Mouse (Mus musculus) forebrain, embryonic 11.5 days (tissue): ENCODE measurements at regions not wholly inside any gene's neighbourhood (a gene's known extent, or its start where the extent isn't known, plus 50 kb on each side); places are given as distances from the start of the nearest gene placed in this dataset.
A peak's percentile ranks its signal among the peaks of the same experiment; 100 is the strongest.

ENCODE experiments used
- ATAC-seq: fragments of 200-750 bp; cut with Nextera tagmentation; replicated peaks from 2 replicates; pipeline ENCODE4 v1.8.0; 2017; ENCODE audit warnings: moderate TSS enrichment; ENCODE audit not compliant: low FRiP score
- DNase-seq: peaks from one replicate; pipeline ENCODE4 v3.0.0-alpha.2; 2017; ENCODE audit warnings: low spot score
- H3K27ac ChIP-seq: fragments of 300-500 bp; sonication (generic); 2 replicates; pipeline ENCODE4 v1.5.1; 2014; ENCODE audit warnings: low read depth, low read length
- H3K27me3 ChIP-seq: fragments of 300-500 bp; sonication (generic); 2 replicates; pipeline ENCODE4 v1.6.1; 2014; ENCODE audit warnings: mild to moderate bottlenecking, low read length, mixed read lengths; ENCODE audit not compliant: control insufficient read depth, insufficient read depth
- H3K36me3 ChIP-seq: fragments of 300-500 bp; sonication (generic); 2 replicates; pipeline ENCODE4 v1.6.1; 2014; ENCODE audit warnings: mild to moderate bottlenecking, low read length, moderate library complexity, mixed read lengths; ENCODE audit not compliant: control insufficient read depth, insufficient read depth
- H3K4me1 ChIP-seq: fragments of 300-500 bp; sonication (generic); replicated peaks from 2 replicates; pipeline ENCODE4 v1.6.1; 2014; ENCODE audit warnings: low read length, mixed read lengths; ENCODE audit not compliant: control insufficient read depth, insufficient read depth
- H3K4me2 ChIP-seq: fragments of 300-500 bp; sonication (generic); 2 replicates; pipeline ENCODE4 v1.6.1; 2014; ENCODE audit warnings: low read depth, mild to moderate bottlenecking, low read length, moderate library complexity, mixed read lengths; ENCODE audit not compliant: severe bottlenecking
- H3K4me3 ChIP-seq: fragments of 300-500 bp; sonication (generic); 2 replicates; pipeline ENCODE4 v1.5.1; 2014; ENCODE audit warnings: low read depth, low read length
- H3K9ac ChIP-seq: fragments of 300-500 bp; sonication (generic); 2 replicates; pipeline ENCODE4 v1.6.1; 2014; ENCODE audit warnings: low read length
- H3K9me3 ChIP-seq: fragments of 300-500 bp; sonication (generic); 2 replicates; pipeline ENCODE4 v1.6.1; 2016; ENCODE audit warnings: low read length, mixed read lengths; ENCODE audit not compliant: control insufficient read depth
- WGBS: fragments of 180-500 bp; shearing (Covaris S2); extraction: QIAGEN DNeasy Blood & Tissue Kit; methylation state at CpG from one replicate; pipeline ENCODE4 v1.1.7; 2014; 5-methylcytosine and 5-hydroxymethylcytosine counted together

DNA sequence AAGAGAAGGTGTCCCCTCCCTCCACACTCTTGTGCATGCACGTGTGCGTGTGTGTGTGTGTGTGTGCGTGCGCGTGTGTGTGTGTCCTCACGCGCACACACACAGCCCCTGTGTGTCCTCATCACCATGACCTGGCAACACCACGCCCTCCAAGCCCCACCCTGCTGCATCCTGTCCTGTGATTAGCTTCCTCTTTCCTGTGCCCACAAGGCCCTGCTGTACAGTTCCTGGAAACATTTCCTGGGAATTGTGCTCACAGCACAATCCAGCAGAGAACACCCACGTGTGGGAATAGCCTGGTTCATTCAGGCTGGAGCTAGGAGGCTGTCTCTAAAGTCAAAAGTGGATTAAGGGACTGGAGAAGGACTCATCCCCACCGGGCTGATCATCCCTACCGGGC is 95.5 kb downstream of the Cstad start:
- H3K27me3 ChIP-seq = no peaks in the 10 kb centered on the region
- H3K36me3 ChIP-seq = no peaks in the 10 kb centered on the region
- no peaks in the 10 kb centered on the region for H3K9me3 ChIP-seq
- WGBS = 69% methylated on average over 11 of the region's 11 CpGs
- H3K27ac ChIP-seq = peak overlapping the region; percentile 33
- H3K4me1 ChIP-seq = peaks cover 32% of the 10 kb centered on the region
- DNase-seq (no peak), ATAC-seq (no peak)
- H3K4me3 ChIP-seq = no peak overlapping the region
- no peak overlapping the region for H3K9ac ChIP-seq
- no peak overlapping the region for H3K4me2 ChIP-seq

DNA sequence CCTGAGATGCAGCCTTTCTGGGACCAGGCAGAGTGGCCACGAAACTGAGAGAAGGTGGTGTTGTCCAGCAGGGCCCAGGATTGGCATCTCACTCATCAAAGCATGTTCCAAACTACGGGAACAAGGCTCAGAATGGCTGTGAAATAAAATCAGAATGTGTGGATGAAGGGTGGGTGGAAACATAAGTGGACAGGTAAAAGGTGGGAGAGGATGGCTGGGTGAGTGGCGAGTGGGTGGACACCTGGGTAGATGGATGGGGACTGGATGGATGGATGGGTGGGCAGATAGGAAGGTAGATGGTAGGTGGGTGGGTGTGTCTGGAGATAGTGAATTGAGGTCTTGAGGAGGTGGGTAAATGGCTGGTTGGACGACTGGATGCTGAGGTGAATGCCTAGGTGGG is 93.6 kb downstream of the Cstad start:
- ATAC-seq (no peak), DNase-seq (no peak)
- Histone ChIP-seq H3K4me2 (no peak overlapping the region), H3K4me1 (peaks cover 23% of the 10 kb centered on the region), H3K27ac (peak overlapping the region; percentile 37; the same call in 1 of the 2 replicates), H3K4me3 (no peak overlapping the region), H3K36me3 (no peaks in the 10 kb centered on the region), H3K9me3 (no peaks in the 10 kb centered on the region), H3K9ac (no peak overlapping the region), H3K27me3 (no peaks in the 10 kb centered on the region)
- WGBS = 81% methylated on average over 4 of the region's 4 CpGs

DNA sequence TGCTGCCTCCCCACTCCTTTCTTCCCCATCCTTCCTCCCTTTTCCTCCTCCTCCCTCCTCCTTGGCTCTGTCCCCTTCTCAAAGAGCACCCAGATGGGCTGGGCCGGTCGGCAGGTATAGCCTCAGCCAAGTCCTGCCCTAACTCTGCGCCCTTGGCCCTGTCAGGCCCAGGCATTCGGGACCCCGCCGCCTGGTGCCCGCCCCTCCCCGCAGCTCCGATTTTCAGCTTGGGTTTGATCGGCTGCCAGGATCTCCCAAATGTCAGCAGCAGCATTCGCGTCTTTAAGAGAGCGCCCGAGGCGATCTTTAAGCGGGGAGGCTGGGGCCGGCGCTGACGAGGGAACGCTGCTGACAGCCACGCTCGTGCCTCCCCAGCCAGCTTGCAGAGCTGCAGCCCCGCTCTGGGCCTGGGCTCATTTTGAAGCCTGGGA is 92.3 kb downstream of the Cstad start:
- Histone ChIP-seq H3K27ac (peak overlapping the region; percentile 72), H3K36me3 (no peaks in the 10 kb centered on the region), H3K4me1 (peaks cover 16% of the 10 kb centered on the region), H3K4me3 (no peak overlapping the region), H3K9ac (peak overlapping the region; percentile 50), H3K9me3 (no peaks in the 10 kb centered on the region), H3K27me3 (no peaks in the 10 kb centered on the region), H3K4me2 (peak overlapping the region; percentile 38)
- ATAC-seq (0 out of 2 replicates have a peak, but pooled peaks have one; percentile 28), DNase-seq (peak; percentile 75)
- WGBS = 3% methylated on average over 23 of the region's 23 CpGs

DNA sequence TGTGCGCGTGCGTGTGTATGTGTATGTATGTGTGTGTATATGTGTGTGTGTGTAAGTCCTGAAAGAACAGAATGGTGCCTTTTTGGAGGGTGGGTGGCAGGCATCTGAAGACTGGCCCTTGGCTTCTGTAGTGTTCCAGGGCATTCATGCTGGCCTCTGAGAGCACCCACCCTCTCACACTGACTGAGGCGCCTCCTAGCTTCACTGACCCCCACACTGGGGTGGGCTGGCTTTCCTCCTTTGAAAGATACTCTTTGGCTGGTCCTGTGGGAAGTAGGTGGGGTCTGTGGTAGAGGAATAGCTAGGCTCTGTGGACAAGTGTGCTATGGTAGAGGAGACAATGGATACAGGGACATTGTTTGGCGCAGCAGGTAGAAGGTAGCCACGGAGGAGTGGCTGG is 91.5 kb downstream of the Cstad start:
- no peaks in the 10 kb centered on the region for H3K9me3 ChIP-seq
- no peak overlapping the region; the same call in 1 of the 2 replicates for H3K9ac ChIP-seq
- H3K4me3 ChIP-seq = no peak overlapping the region
- H3K36me3 ChIP-seq = no peaks in the 10 kb centered on the region
- ATAC-seq (no peak), DNase-seq (no peak)
- WGBS = 60% methylated on average over 6 of the region's 6 CpGs
- no peaks in the 10 kb centered on the region for H3K27me3 ChIP-seq
- no peak overlapping the region for H3K4me2 ChIP-seq
- no peak overlapping the region for H3K27ac ChIP-seq
- peaks cover 10% of the 10 kb centered on the region for H3K4me1 ChIP-seq

DNA sequence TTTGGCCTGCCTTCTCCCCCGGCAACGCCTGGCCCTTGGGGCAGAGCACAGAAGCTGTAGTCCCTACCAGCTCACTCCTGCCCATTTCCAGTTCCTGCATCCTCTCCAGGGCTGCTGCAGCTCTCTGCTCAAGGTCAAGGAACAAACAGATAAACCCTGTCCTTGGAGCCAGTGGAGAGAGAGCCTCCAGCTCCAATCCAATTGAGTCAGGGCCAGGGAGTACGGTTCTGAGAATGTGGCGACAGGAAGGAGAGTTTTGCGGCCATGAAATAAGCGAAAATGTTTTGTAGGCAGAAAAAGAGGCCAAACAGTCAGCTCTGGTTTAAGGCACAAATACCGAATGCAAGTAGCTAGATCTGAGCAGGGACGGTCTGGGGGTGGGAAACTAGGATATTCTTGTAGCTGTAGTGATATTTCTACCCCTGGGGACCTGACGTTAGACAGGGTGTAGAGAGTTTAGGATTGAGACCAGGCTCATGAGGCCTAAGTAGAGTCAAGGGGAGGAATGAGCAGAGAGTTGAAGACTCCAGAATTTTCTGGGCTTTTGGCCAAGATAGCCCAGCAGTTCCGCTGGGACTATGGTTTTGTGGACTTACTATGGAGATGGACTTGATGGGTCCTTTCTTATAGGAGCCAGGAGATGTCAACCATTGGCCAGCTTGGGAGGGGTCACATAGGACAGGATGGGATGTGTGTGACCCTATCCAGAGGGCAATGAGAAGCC is 90.5 kb downstream of the Cstad start:
- 82% methylated on average over 10 of the region's 10 CpGs for WGBS
- Histone ChIP-seq H3K9me3 (no peaks in the 10 kb centered on the region), H3K9ac (no peak overlapping the region), H3K36me3 (no peaks in the 10 kb centered on the region), H3K4me2 (no peak overlapping the region), H3K27ac (0 out of 2 replicates have a peak overlapping the region, but pooled peaks have one; percentile 4), H3K27me3 (no peaks in the 10 kb centered on the region), H3K4me3 (no peak overlapping the region), H3K4me1 (peaks cover 9% of the 10 kb centered on the region)
- ATAC-seq (no peak), DNase-seq (no peak)

DNA sequence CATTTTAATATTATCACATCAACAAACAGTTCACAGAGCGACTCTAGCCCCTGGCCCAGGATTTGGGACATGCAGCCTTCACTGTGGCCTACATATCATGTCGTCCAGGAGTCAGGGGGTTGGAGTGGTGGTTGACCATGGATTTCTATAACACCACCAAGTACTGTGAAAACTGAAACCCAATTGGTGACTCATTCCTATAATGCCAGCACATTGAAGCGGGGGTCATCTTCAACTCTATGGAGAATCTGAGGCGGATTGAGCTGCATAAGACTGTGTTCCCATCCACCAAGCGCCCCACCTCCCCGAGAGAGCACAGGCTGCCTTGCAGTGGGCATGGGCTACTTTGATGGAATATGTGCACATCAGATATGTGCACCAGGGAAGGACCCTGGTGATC is 89.6 kb downstream of the Cstad start:
- DNase-seq (no peak), ATAC-seq (no peak)
- Histone ChIP-seq H3K9me3 (no peaks in the 10 kb centered on the region; the same call in 1 of the 2 replicates), H3K36me3 (no peaks in the 10 kb centered on the region), H3K27ac (no peak overlapping the region), H3K9ac (no peak overlapping the region), H3K4me2 (no peak overlapping the region), H3K27me3 (no peaks in the 10 kb centered on the region), H3K4me1 (peaks cover 9% of the 10 kb centered on the region), H3K4me3 (no peak overlapping the region)
- 91% methylated on average over 6 of the region's 6 CpGs for WGBS

DNA sequence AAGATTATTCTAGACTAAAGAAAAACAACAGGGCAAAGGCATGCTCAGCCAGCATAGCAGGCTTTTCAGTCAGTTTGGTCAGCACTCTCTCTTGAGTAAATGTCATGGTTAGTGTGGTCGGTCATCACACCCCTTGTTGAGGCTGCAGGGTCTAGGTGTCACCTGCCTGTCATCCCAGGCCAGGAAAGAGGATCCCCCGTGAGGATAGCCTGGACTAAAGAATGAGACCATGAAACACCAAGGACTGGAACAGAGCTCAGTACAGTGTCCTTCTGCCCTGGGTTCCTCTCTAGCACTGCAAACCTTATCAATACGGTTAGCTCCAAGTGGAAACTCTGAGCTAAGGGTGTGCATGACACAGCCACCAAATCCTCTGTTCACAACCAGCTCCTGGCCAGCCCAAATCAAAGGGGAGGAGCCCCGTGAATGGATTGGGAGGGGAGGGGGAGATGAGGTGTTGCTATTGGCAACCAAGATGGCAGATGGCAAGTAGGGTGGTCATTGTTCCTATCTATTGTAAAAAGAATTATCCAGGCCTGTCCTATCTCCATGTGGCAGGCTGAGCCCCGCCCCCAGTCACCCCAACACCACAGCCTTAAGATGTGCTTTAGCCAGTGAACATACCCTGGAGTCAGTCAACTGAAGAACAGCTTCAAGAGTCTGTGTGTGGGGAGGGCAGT is 87.4 kb downstream of the Cstad start:
- 41% methylated on average over 5 of the region's 5 CpGs for WGBS
- ATAC-seq = peak; percentile 55
- Histone ChIP-seq H3K27ac (peak overlapping the region; percentile 13; the same call in 1 of the 2 replicates), H3K4me2 (no peak overlapping the region), H3K36me3 (no peaks in the 10 kb centered on the region), H3K4me1 (peaks cover 13% of the 10 kb centered on the region), H3K27me3 (no peaks in the 10 kb centered on the region; the same call in 1 of the 2 replicates), H3K9ac (no peak overlapping the region), H3K4me3 (no peak overlapping the region), H3K9me3 (no peaks in the 10 kb centered on the region; the same call in 1 of the 2 replicates)
- DNase-seq = no peak

DNA sequence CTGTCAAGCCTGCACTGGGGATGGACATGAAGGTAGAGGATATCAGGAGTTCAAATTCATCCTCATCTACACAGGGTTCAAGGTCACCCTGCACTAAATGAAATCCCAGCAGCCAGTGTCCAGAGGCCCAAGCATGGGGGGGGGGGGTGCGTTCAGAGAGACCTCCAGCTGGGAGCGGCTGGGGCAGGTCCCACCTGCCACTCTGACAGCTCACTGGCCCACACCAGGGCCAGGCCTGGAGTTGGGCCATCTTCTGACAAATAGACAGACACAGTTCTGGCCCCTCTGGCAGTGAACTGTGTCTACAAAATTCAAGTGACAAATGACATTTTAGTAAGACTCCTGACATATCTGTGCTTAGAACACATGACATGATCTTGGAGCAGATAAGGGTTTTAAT is 86.8 kb downstream of the Cstad start:
- ATAC-seq (no peak), DNase-seq (no peak)
- H3K9me3 ChIP-seq = no peaks in the 10 kb centered on the region; the same call in 1 of the 2 replicates
- H3K36me3 ChIP-seq = no peaks in the 10 kb centered on the region
- 75% methylated on average over 2 of the region's 2 CpGs for WGBS
- H3K27ac ChIP-seq = no peak overlapping the region; the same call in 1 of the 2 replicates
- H3K4me1 ChIP-seq = peaks cover 15% of the 10 kb centered on the region
- no peaks in the 10 kb centered on the region; the same call in 1 of the 2 replicates for H3K27me3 ChIP-seq
- H3K4me2 ChIP-seq = no peak overlapping the region
- no peak overlapping the region for H3K4me3 ChIP-seq
- no peak overlapping the region for H3K9ac ChIP-seq
